ENCODE assay signal across 24 mouse cellular contexts in genomic region chr5:36876777-36877396, GRCm38 (mm10). TPM values are rescaled to one million over a fixed set of nuclear protein-coding genes. Genes with fewer than 3 reads are reported as not detected.
DNase-seq lines count a peak whose midpoint lies in the region; ATAC-seq lines count a peak whose summit lies in the region.
"Had no signal": no experiment of that assay in that cellular context is flagged by ENCODE, and none has a peak within 500 bp of the region (broad histone marks: within the 10 kb centered on the region; RNA-seq: fewer than 3 reads in every experiment).

No protein-coding gene starts in this region.

- DNase-seq in hindbrain, embryonic 14.5 days (ENCODE audit: low spot score) = no peak
- no peak for DNase-seq in hindbrain, embryonic 11.5 days (ENCODE audit: low spot score)
- peak; percentile 33 to 45 for DNase-seq in cerebellum, adult 18-20 months
- DNase-seq in cerebellum, postnatal 25 days = peak; percentile 45 to 51
- DNase-seq: adrenal gland, postnatal 25 days; heart, adult 11 months; heart, postnatal 4 days; liver, embryonic 13.5 days; right cerebral cortex, postnatal 4 days; thymus, postnatal 14 days had no signal

- H3K9ac ChIP-seq in hindbrain, embryonic 14.5 days = no peak overlapping the region
- H3K9ac ChIP-seq in hindbrain, embryonic 11.5 days (ENCODE audit: low read depth, low read length) = no peak overlapping the region
- no peak overlapping the region for H3K9ac ChIP-seq in midbrain, embryonic 12.5 days (replicated peaks)
- H3K9ac ChIP-seq in midbrain, embryonic 16.5 days (ENCODE audit: low read depth, low read length) = no peak overlapping the region
- no peak overlapping the region for H3K9ac ChIP-seq in forebrain, embryonic 12.5 days
- H3K9ac ChIP-seq: heart, embryonic 13.5 days; limb, embryonic 12.5 days; liver, embryonic 13.5 days; lung, embryonic 15.5 days; neural tube, embryonic 12.5 days had no signal

- H3K4me1 ChIP-seq in hindbrain, embryonic 14.5 days (replicated peaks; ENCODE audit: control insufficient read depth, insufficient read depth, low read length) = no peaks in the 10 kb centered on the region
- H3K4me1 ChIP-seq in hindbrain, embryonic 11.5 days (replicated peaks; ENCODE audit: control insufficient read depth, insufficient read depth, low read length) = no peaks in the 10 kb centered on the region; the same call in 1 of the 2 replicates
- H3K4me1 ChIP-seq in midbrain, embryonic 12.5 days = peaks cover 4% of the 10 kb centered on the region; the same call in 1 of the 2 replicates
- no peaks in the 10 kb centered on the region for H3K4me1 ChIP-seq in midbrain, embryonic 16.5 days (ENCODE audit: control insufficient read depth, insufficient read depth, low read length)
- peaks cover 3% of the 10 kb centered on the region for H3K4me1 ChIP-seq in forebrain, embryonic 12.5 days
- H3K4me1 ChIP-seq: heart, embryonic 13.5 days; limb, embryonic 12.5 days; liver, embryonic 13.5 days; lung, embryonic 15.5 days had no signal

- ATAC-seq in hindbrain, embryonic 14.5 days (ENCODE audit: low FRiP score) = peak; percentile 7; the same call in 1 of the 2 replicates
- ATAC-seq in hindbrain, embryonic 11.5 days (ENCODE audit: low FRiP score) = no peak
- 0 out of 2 replicates have a peak, but pooled peaks have one; percentile 27 for ATAC-seq in midbrain, embryonic 12.5 days (ENCODE audit: low FRiP score, low read depth)
- no peak for ATAC-seq in midbrain, embryonic 16.5 days
- ATAC-seq in megakaryocyte, adult 5-6 weeks (ENCODE audit: poor library complexity, severe bottlenecking) = no peak
- ATAC-seq in forebrain, embryonic 12.5 days (ENCODE audit: low FRiP score) = no peak
- ATAC-seq: forebrain, embryonic 14.5 days; intestine, embryonic 16.5 days; Patski had no signal

- H3K4me3 ChIP-seq in hindbrain, embryonic 14.5 days (replicated peaks; ENCODE audit: low read length) = no peak overlapping the region
- no peak overlapping the region for H3K4me3 ChIP-seq in hindbrain, embryonic 11.5 days (ENCODE audit: low read depth, low read length)
- H3K4me3 ChIP-seq in midbrain, embryonic 12.5 days = no peak overlapping the region
- no peak overlapping the region for H3K4me3 ChIP-seq in midbrain, embryonic 16.5 days (ENCODE audit: low read depth, low read length)
- no peak overlapping the region for H3K4me3 ChIP-seq in forebrain, embryonic 12.5 days (replicated peaks)
- H3K4me3 ChIP-seq: heart, embryonic 13.5 days; limb, embryonic 12.5 days; liver, embryonic 13.5 days; lung, embryonic 15.5 days; neural tube, embryonic 12.5 days had no signal

- no peaks in the 10 kb centered on the region for H3K36me3 ChIP-seq in hindbrain, embryonic 14.5 days (replicated peaks; ENCODE audit: control insufficient read depth, insufficient read depth)
- H3K36me3 ChIP-seq in hindbrain, embryonic 11.5 days (ENCODE audit: control insufficient read depth, insufficient read depth, low read length) = no peaks in the 10 kb centered on the region
- H3K36me3 ChIP-seq in midbrain, embryonic 12.5 days = no peaks in the 10 kb centered on the region
- H3K36me3 ChIP-seq in midbrain, embryonic 16.5 days (ENCODE audit: control insufficient read depth, insufficient read depth, low read length) = no peaks in the 10 kb centered on the region
- H3K36me3 ChIP-seq in forebrain, embryonic 12.5 days (replicated peaks) = no peaks in the 10 kb centered on the region
- H3K36me3 ChIP-seq: heart, embryonic 13.5 days; limb, embryonic 12.5 days; liver, embryonic 13.5 days; lung, embryonic 15.5 days; neural tube, embryonic 12.5 days had no signal

- H3K4me2 ChIP-seq in hindbrain, embryonic 14.5 days (replicated peaks) = no peak overlapping the region
- H3K4me2 ChIP-seq in hindbrain, embryonic 11.5 days (replicated peaks; ENCODE audit: low read depth, low read length) = no peak overlapping the region
- no peak overlapping the region for H3K4me2 ChIP-seq in midbrain, embryonic 12.5 days (replicated peaks)
- no peak overlapping the region for H3K4me2 ChIP-seq in midbrain, embryonic 16.5 days (ENCODE audit: low read length)
- no peak overlapping the region for H3K4me2 ChIP-seq in forebrain, embryonic 12.5 days
- H3K4me2 ChIP-seq: heart, embryonic 13.5 days; limb, embryonic 12.5 days; liver, embryonic 13.5 days; lung, embryonic 15.5 days; neural tube, embryonic 12.5 days had no signal

- no peak overlapping the region for H3K27ac ChIP-seq in hindbrain, embryonic 14.5 days
- H3K27ac ChIP-seq in hindbrain, embryonic 11.5 days (ENCODE audit: low read depth, low read length) = no peak overlapping the region
- H3K27ac ChIP-seq in midbrain, embryonic 12.5 days (replicated peaks) = no peak overlapping the region
- H3K27ac ChIP-seq in midbrain, embryonic 16.5 days (ENCODE audit: low read length) = no peak overlapping the region
- no peak overlapping the region for H3K27ac ChIP-seq in forebrain, embryonic 12.5 days
- H3K27ac ChIP-seq: heart, embryonic 13.5 days; kidney, postnatal 0 days; limb, embryonic 12.5 days; liver, embryonic 13.5 days; lung, embryonic 15.5 days; neural tube, embryonic 12.5 days had no signal

- WGBS in hindbrain, embryonic 14.5 days = 34% methylated on average over 7 of the region's 7 CpGs
- WGBS in hindbrain, embryonic 11.5 days = 45% methylated on average over 7 of the region's 7 CpGs
- WGBS in midbrain, embryonic 12.5 days = 44% methylated on average over 7 of the region's 7 CpGs
- 38% methylated on average over 7 of the region's 7 CpGs for WGBS in midbrain, embryonic 16.5 days
- WGBS in forebrain, embryonic 12.5 days = 46% methylated on average over 7 of the region's 7 CpGs

- 0 out of 2 replicates have a peak, but pooled peaks cover under 1% of the 10 kb centered on the region for H3K9me3 ChIP-seq in hindbrain, embryonic 14.5 days (ENCODE audit: control insufficient read depth, low read length)
- H3K9me3 ChIP-seq in hindbrain, embryonic 11.5 days (ENCODE audit: control insufficient read depth, low read length) = no peaks in the 10 kb centered on the region
- no peaks in the 10 kb centered on the region for H3K9me3 ChIP-seq in midbrain, embryonic 12.5 days
- H3K9me3 ChIP-seq in midbrain, embryonic 16.5 days (replicated peaks; ENCODE audit: control insufficient read depth, low read length, poor library complexity, severe bottlenecking) = no peaks in the 10 kb centered on the region
- H3K9me3 ChIP-seq in forebrain, embryonic 12.5 days = no peaks in the 10 kb centered on the region
- H3K9me3 ChIP-seq: heart, embryonic 13.5 days; liver, embryonic 13.5 days; lung, embryonic 15.5 days; neural tube, embryonic 12.5 days had no signal

- H3K27me3 ChIP-seq in hindbrain, embryonic 14.5 days (ENCODE audit: control insufficient read depth, insufficient read depth, low read length) = peaks cover under 1% of the 10 kb centered on the region
- 0 out of 2 replicates have a peak, but pooled peaks cover 4% of the 10 kb centered on the region for H3K27me3 ChIP-seq in hindbrain, embryonic 11.5 days (ENCODE audit: control insufficient read depth, insufficient read depth, low read length)
- peaks cover 22% of the 10 kb centered on the region for H3K27me3 ChIP-seq in midbrain, embryonic 12.5 days
- H3K27me3 ChIP-seq in midbrain, embryonic 16.5 days (ENCODE audit: control insufficient read depth, insufficient read depth, low read depth, low read length) = peaks cover 3% of the 10 kb centered on the region; the same call in 1 of the 2 replicates
- H3K27me3 ChIP-seq in forebrain, embryonic 12.5 days = peaks cover 29% of the 10 kb centered on the region

RNA-seq across cellular contexts. Expression of gene Ppp2r2c, which starts 8.6 kb away (rescaled TPM):
- polyA plus RNA-seq in hindbrain, embryonic 14.5 days (2014; fragmentation: Nextera tagmentation; extraction: Ambion mirVana) = 63.6 and 78.4 TPM in 2 replicates
- polyA plus RNA-seq in hindbrain, embryonic 11.5 days (2014; fragmentation: Nextera tagmentation; extraction: Ambion mirVana) = 1.9 and 3.3 TPM in 2 replicates
- polyA plus RNA-seq in midbrain, embryonic 12.5 days (2016; fragmentation: Nextera tagmentation; extraction: Ambion mirVana) = 3.2 and 3.3 TPM in 2 replicates
- 56.8 and 61.1 TPM in 2 replicates for polyA plus RNA-seq in midbrain, embryonic 16.5 days (2015; fragmentation: Nextera tagmentation; extraction: Ambion mirVana)
- total RNA-seq in megakaryocyte, adult 5-6 weeks (2015) = not detected in 2 replicates
- not detected in 2 replicates for total RNA-seq in megakaryocyte, adult 5-6 weeks (2017)
- polyA plus RNA-seq in forebrain, embryonic 12.5 days (2016; fragmentation: Nextera tagmentation; extraction: Ambion mirVana) = 3.8 and 4.8 TPM in 2 replicates
- total RNA-seq: monocyte, adult 5-6 weeks had no signal
- polyA plus RNA-seq: C2C12 had no signal

RNA-seq across cellular contexts. Expression of gene Man2b2, which starts 46.4 kb away (rescaled TPM):
- polyA plus RNA-seq in hindbrain, embryonic 14.5 days (2014; fragmentation: Nextera tagmentation; extraction: Ambion mirVana) = 13.0 and 13.9 TPM in 2 replicates
- 10.4 and 12.2 TPM in 2 replicates for polyA plus RNA-seq in hindbrain, embryonic 11.5 days (2014; fragmentation: Nextera tagmentation; extraction: Ambion mirVana)
- 14.0 and 14.4 TPM in 2 replicates for polyA plus RNA-seq in midbrain, embryonic 12.5 days (2016; fragmentation: Nextera tagmentation; extraction: Ambion mirVana)
- 11.5 and 11.6 TPM in 2 replicates for polyA plus RNA-seq in midbrain, embryonic 16.5 days (2015; fragmentation: Nextera tagmentation; extraction: Ambion mirVana)
- total RNA-seq in megakaryocyte, adult 5-6 weeks (2015) = 29.5 and 42.3 TPM in 2 replicates
- total RNA-seq in megakaryocyte, adult 5-6 weeks (2017) = 19.7 and 23.9 TPM in 2 replicates
- 9.5 and 9.9 TPM in 2 replicates for polyA plus RNA-seq in forebrain, embryonic 12.5 days (2016; fragmentation: Nextera tagmentation; extraction: Ambion mirVana)

Comparison
In these comparisons a context has a peak if more than half of its experiments do, and no peak if none do; other contexts are left out.
1. ATAC-seq: peak in hindbrain, embryonic 14.5 days (single experiment) and midbrain, embryonic 12.5 days (single experiment); none in hindbrain, embryonic 11.5 days (single experiment), midbrain, embryonic 16.5 days (single experiment), megakaryocyte, adult 5-6 weeks (single experiment) and forebrain, embryonic 12.5 days (single experiment).
2. RNA of gene Ppp2r2c, which starts 8.6 kb away (polyA plus RNA-seq): 63.6 to 78.4 TPM in hindbrain, embryonic 14.5 days and 56.8 to 61.1 TPM in midbrain, embryonic 16.5 days; 3.8 to 4.8 TPM in forebrain, embryonic 12.5 days, 3.2 to 3.3 TPM in midbrain, embryonic 12.5 days and 1.9 to 3.3 TPM in hindbrain, embryonic 11.5 days; every median in the first group is over 10 times any median in the second.
3. DNase-seq: peak in cerebellum, adult 18-20 months (2 of 2) and cerebellum, postnatal 25 days (2 of 2); none in hindbrain, embryonic 14.5 days (single experiment) and hindbrain, embryonic 11.5 days (single experiment).